Comparison of ENCODE assay signal across 8 mouse cellular contexts in genomic region chr11:77491123-77491501, GRCm38 (mm10). TPM values are rescaled to one million over a fixed set of nuclear protein-coding genes. Genes with fewer than 3 reads are reported as not detected.
DNase-seq lines count a peak whose midpoint lies in the region; ATAC-seq and TF ChIP-seq lines count a peak whose summit lies in the region.

No protein-coding gene starts in this region.

- peak overlapping the region; percentile 90 for H3K27ac ChIP-seq in embryonic facial prominence, embryonic 12.5 days
- peak overlapping the region; percentile 80 for H3K27ac ChIP-seq in limb, embryonic 14.5 days (replicated peaks; ENCODE audit: low read depth, low read length)
- H3K27ac ChIP-seq in midbrain, embryonic 16.5 days (ENCODE audit: low read length) = peak overlapping the region; percentile 92

- TF ChIP-seq POLR2A in limb, embryonic 14.5 days (IDR thresholded peaks at IDR 0.05; ENCODE audit: borderline replicate concordance, extremely low read depth, insufficient read depth, insufficient read length) = peak; percentile 9; the same call in 1 of the 2 replicates

- no peak for ATAC-seq in cerebellum, adult (ENCODE audit: insufficient number of reproducible peaks, low FRiP score, low TSS enrichment)
- peak; percentile 52 for ATAC-seq in embryonic facial prominence, embryonic 12.5 days (ENCODE audit: insufficient number of reproducible peaks, insufficient read depth, low FRiP score, low TSS enrichment)
- ATAC-seq in limb, embryonic 14.5 days (ENCODE audit: low FRiP score, low read depth) = peak; percentile 80
- peak; percentile 69 for ATAC-seq in midbrain, embryonic 16.5 days

- peak overlapping the region; percentile 62 for H3K9ac ChIP-seq in embryonic facial prominence, embryonic 12.5 days
- H3K9ac ChIP-seq in limb, embryonic 14.5 days (ENCODE audit: low read depth, low read length, severe bottlenecking) = 0 out of 2 replicates have a peak overlapping the region, but pooled peaks have one; percentile 3
- H3K9ac ChIP-seq in midbrain, embryonic 16.5 days (ENCODE audit: low read depth, low read length) = peak overlapping the region; percentile 96

- H3K27me3 ChIP-seq in embryonic facial prominence, embryonic 12.5 days = no peaks in the 10 kb centered on the region
- no peaks in the 10 kb centered on the region for H3K27me3 ChIP-seq in limb, embryonic 14.5 days (ENCODE audit: control insufficient read depth, insufficient read depth, low read length)
- no peaks in the 10 kb centered on the region for H3K27me3 ChIP-seq in midbrain, embryonic 16.5 days (ENCODE audit: control insufficient read depth, insufficient read depth, low read depth, low read length)

- H3K4me1 ChIP-seq in embryonic facial prominence, embryonic 12.5 days = peaks cover 64% of the 10 kb centered on the region
- H3K4me1 ChIP-seq in limb, embryonic 14.5 days (ENCODE audit: control insufficient read depth, insufficient read depth, low read length) = peaks cover 60% of the 10 kb centered on the region
- H3K4me1 ChIP-seq in midbrain, embryonic 16.5 days (ENCODE audit: control insufficient read depth, insufficient read depth, low read length) = peaks cover 65% of the 10 kb centered on the region

- H3K9me3 ChIP-seq in embryonic facial prominence, embryonic 12.5 days = no peaks in the 10 kb centered on the region
- no peaks in the 10 kb centered on the region for H3K9me3 ChIP-seq in limb, embryonic 14.5 days (ENCODE audit: control insufficient read depth, low read length)
- H3K9me3 ChIP-seq in midbrain, embryonic 16.5 days (replicated peaks; ENCODE audit: control insufficient read depth, low read length, poor library complexity, severe bottlenecking) = no peaks in the 10 kb centered on the region

- H3K4me3 ChIP-seq in embryonic facial prominence, embryonic 12.5 days = peak overlapping the region; percentile 52
- peak overlapping the region; percentile 54 for H3K4me3 ChIP-seq in limb, embryonic 14.5 days (replicated peaks; ENCODE audit: low read length)
- H3K4me3 ChIP-seq in midbrain, embryonic 16.5 days (ENCODE audit: low read depth, low read length) = peak overlapping the region; percentile 68

- peak; percentile 82 for DNase-seq in cerebellum, adult 11 months
- peak; percentile 90 to 96 for DNase-seq in heart, adult 18-20 months
- peak; percentile 87 for DNase-seq in kidney, adult 18-20 months
- DNase-seq in limb, embryonic 14.5 days (ENCODE audit: low spot score) = peak; percentile 94
- DNase-seq in spleen, postnatal 10 days (ENCODE audit: low spot score in 2 of 2) = peak; percentile 82 to 90

- no peaks in the 10 kb centered on the region for H3K36me3 ChIP-seq in embryonic facial prominence, embryonic 12.5 days
- H3K36me3 ChIP-seq in limb, embryonic 14.5 days (ENCODE audit: control insufficient read depth, insufficient read depth, low read length) = 0 out of 2 replicates have a peak, but pooled peaks cover 3% of the 10 kb centered on the region
- H3K36me3 ChIP-seq in midbrain, embryonic 16.5 days (ENCODE audit: control insufficient read depth, insufficient read depth, low read length) = no peaks in the 10 kb centered on the region

- under 1% methylated on average over 13 of the region's 13 CpGs for WGBS in embryonic facial prominence, embryonic 12.5 days
- WGBS in limb, embryonic 14.5 days = under 1% methylated on average over 13 of the region's 13 CpGs
- 0% methylated on average over 13 of the region's 13 CpGs for WGBS in midbrain, embryonic 16.5 days

- H3K4me2 ChIP-seq in embryonic facial prominence, embryonic 12.5 days (replicated peaks) = peak overlapping the region; percentile 85
- peak overlapping the region; percentile 95 for H3K4me2 ChIP-seq in limb, embryonic 14.5 days (replicated peaks; ENCODE audit: low read depth, low read length, severe bottlenecking)
- H3K4me2 ChIP-seq in midbrain, embryonic 16.5 days (ENCODE audit: low read length) = peak overlapping the region; percentile 94

RNA-seq across cellular contexts. Expression of gene Ankrd13b, which starts 1.6 kb away (rescaled TPM):
- polyA plus RNA-seq in embryonic facial prominence, embryonic 12.5 days (2016; fragmentation: Nextera tagmentation; extraction: Ambion mirVana) = 15.0 and 15.5 TPM in 2 replicates
- total RNA-seq in heart, adult 18-20 months (2021) = 10 to 100 TPM in 1 of 2 experiments, 1 to 10 TPM in 1; 9.2 to 11.2 TPM
- polyA plus RNA-seq in limb, embryonic 14.5 days (2012; rRNA removed) = 98.1 and 133 TPM in 2 replicates
- 13.9 and 15.1 TPM in 2 replicates for polyA plus RNA-seq in limb, embryonic 14.5 days (2014; fragmentation: Nextera tagmentation; extraction: Ambion mirVana)
- polyA plus RNA-seq in midbrain, embryonic 16.5 days (2015; fragmentation: Nextera tagmentation; extraction: Ambion mirVana) = 31.9 and 33.7 TPM in 2 replicates

RNA-seq across cellular contexts. Expression of gene Git1, which starts 2.2 kb away (rescaled TPM):
- 11.1 and 11.5 TPM in 2 replicates for polyA plus RNA-seq in embryonic facial prominence, embryonic 12.5 days (2016; fragmentation: Nextera tagmentation; extraction: Ambion mirVana)
- 10 to 100 TPM; 54.7 to 58.9 TPM for total RNA-seq in heart, adult 18-20 months (2021)
- 57.1 and 71.7 TPM in 2 replicates for polyA plus RNA-seq in limb, embryonic 14.5 days (2012; rRNA removed)
- polyA plus RNA-seq in limb, embryonic 14.5 days (2014; fragmentation: Nextera tagmentation; extraction: Ambion mirVana) = 17.3 and 18.2 TPM in 2 replicates
- 15.9 and 17.3 TPM in 2 replicates for polyA plus RNA-seq in midbrain, embryonic 16.5 days (2015; fragmentation: Nextera tagmentation; extraction: Ambion mirVana)

RNA-seq across cellular contexts. Expression of gene Abhd15, which starts 23.8 kb away (rescaled TPM):
- polyA plus RNA-seq in embryonic facial prominence, embryonic 12.5 days (2016; fragmentation: Nextera tagmentation; extraction: Ambion mirVana) = 2.8 and 2.9 TPM in 2 replicates
- total RNA-seq in heart, adult 18-20 months (2021) = 1 to 10 TPM; 2.7 to 4.5 TPM
- 0.50 and 0.93 TPM in 2 replicates for polyA plus RNA-seq in limb, embryonic 14.5 days (2012; rRNA removed)
- polyA plus RNA-seq in limb, embryonic 14.5 days (2014; fragmentation: Nextera tagmentation; extraction: Ambion mirVana) = 1.5 and 1.8 TPM in 2 replicates
- 2.4 and 3.1 TPM in 2 replicates for polyA plus RNA-seq in midbrain, embryonic 16.5 days (2015; fragmentation: Nextera tagmentation; extraction: Ambion mirVana)

RNA-seq across cellular contexts. Expression of gene Trp53i13, which starts 24.7 kb away (rescaled TPM):
- polyA plus RNA-seq in embryonic facial prominence, embryonic 12.5 days (2016; fragmentation: Nextera tagmentation; extraction: Ambion mirVana) = 52.8 and 55.2 TPM in 2 replicates
- 10 to 100 TPM in 1 of 2 experiments, 1 to 10 TPM in 1; 8.3 to 10.6 TPM for total RNA-seq in heart, adult 18-20 months (2021)
- polyA plus RNA-seq in limb, embryonic 14.5 days (2012; rRNA removed) = 51.1 and 77.3 TPM in 2 replicates
- 67.3 and 69.0 TPM in 2 replicates for polyA plus RNA-seq in limb, embryonic 14.5 days (2014; fragmentation: Nextera tagmentation; extraction: Ambion mirVana)
- 10.5 and 12.6 TPM in 2 replicates for polyA plus RNA-seq in midbrain, embryonic 16.5 days (2015; fragmentation: Nextera tagmentation; extraction: Ambion mirVana)

RNA-seq across cellular contexts. Expression of gene Gm10392, which starts 27.9 kb away (rescaled TPM):
- not detected in 2 replicates for polyA plus RNA-seq in embryonic facial prominence, embryonic 12.5 days (2016; fragmentation: Nextera tagmentation; extraction: Ambion mirVana)
- not detected for total RNA-seq in heart, adult 18-20 months (2021)
- polyA plus RNA-seq in limb, embryonic 14.5 days (2012; rRNA removed) = not detected in 2 replicates
- 0.12 TPM in 1 of 2 replicates, not detected in the other for polyA plus RNA-seq in limb, embryonic 14.5 days (2014; fragmentation: Nextera tagmentation; extraction: Ambion mirVana)
- not detected in 2 replicates for polyA plus RNA-seq in midbrain, embryonic 16.5 days (2015; fragmentation: Nextera tagmentation; extraction: Ambion mirVana)

Comparison
In these comparisons a context has a peak if more than half of its experiments do, and no peak if none do; other contexts are left out.
1. H3K9ac ChIP-seq: peak in every context shown above with its lines; median percentile 96 in midbrain, embryonic 16.5 days; 62 in embryonic facial prominence, embryonic 12.5 days; 3 in limb, embryonic 14.5 days.